Mouse (Mus musculus): ENCODE results near the gene Acbd6.

Gene Acbd6

DNA sequence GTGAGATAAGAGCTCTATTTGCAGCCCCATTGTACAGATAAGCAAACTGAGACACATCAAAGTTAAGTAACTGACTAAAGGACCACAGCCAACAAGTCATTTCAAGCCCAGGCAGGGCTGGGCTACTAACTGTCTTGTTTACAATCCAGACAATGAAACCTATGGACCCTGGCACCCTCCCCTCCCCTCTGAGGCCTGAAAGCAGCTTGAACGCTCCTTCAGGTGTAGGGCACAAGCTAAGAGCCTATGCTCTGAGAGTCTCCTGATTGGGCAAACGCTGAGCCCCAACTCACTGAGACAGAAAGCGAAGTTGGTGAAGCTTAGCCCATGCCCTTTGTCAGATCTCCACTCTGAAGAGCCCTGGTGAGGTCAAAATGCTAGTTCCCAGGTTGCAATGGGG is 166.4 kb downstream of the Acbd6 start:
- DNase-seq (ENCODE audit: low spot score in 2 of 2): no peak

DNA sequence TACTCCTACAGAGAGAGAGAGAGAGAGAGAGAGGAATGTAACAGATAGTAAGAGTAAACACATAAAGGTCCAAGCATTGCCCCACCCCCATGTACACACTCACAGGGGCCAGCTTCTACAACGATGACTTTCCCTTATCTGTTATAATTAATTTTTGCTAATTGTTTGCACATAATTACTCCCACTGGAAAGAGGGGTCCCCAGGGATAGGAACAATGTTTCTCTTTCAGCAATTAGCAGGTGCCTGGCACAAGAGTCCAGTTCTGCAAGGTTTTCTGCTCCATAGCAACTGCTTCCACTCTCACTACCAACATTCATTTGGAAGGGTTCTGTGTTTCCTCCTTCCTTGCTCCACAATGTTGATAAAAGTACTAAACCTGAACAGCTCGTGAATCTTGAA is 168.0 kb downstream of the Acbd6 start:
- DNase-seq (ENCODE audit: low spot score in 2 of 2): no peak

- DNase-seq (ENCODE audit: low spot score in 2 of 2): no peak
Observed at GRCm38 (mm10) chr1:155727830-155728229, 169.9 kb downstream of the Acbd6 start.

GRCm38 (mm10) chr1:155729113-155729795 is 171.3 kb downstream of the Acbd6 start:
- no peak for DNase-seq (ENCODE audit: low spot score in 2 of 2)

DNA sequence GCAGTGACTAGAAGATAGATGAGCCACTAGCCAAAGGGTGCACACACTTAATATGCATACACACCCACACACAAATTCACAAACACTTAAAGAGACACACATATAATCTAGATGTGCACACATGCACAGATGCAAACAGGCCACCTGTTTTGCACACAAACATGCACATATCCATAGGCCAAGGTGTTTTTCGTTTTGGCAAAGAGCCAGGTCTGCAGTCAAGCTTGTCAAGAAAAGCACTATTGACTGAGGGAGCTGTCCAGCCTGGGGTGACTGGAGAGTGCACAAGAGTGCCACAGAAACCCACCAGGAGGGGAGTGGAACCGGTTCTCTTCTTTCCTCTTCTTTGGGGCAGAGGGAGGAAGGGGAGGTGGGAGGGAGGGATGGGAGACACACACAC is 173.2 kb downstream of the Acbd6 start:
- no peak for DNase-seq (ENCODE audit: low spot score in 2 of 2)

DNA sequence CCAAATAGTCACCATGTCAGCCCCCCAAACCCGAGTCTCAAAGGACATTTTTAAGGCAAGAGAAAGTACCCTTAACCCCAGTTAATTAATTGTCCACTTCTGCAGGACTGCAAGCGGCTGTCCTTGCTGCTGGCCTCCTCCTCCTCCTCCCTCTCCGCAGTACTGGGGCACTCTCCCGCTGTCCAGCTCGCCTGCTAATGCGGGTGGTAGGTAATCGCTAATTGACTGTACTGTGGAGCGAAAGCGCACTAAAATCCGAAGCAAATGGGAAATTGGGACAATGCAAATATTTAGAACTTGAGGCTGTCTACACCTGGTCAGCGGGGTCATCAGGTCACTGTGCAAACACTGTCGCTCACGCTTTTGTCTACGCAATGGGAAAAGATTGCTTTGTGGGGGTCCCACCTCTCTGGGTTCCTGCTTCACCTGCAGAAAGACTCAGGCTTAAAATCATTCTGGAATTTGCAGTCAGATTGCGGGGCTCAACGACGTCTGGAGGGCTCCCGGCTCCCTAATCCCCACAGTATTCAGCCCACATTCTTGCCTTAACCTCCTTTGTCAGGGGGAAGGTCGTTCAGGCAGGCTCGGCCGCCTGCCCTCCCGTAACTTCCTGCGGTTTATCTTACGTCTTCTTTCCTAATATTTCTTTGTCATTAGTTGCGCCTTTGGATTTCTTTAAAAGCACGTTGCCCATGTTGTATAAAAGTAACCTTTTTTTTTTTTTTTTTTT is 178.3 kb downstream of the Acbd6 start:
- no peak for DNase-seq (ENCODE audit: low spot score in 2 of 2)

GRCm38 (mm10) chr1:155737017-155737808 is 179.3 kb downstream of the Acbd6 start:
- no peak for DNase-seq (ENCODE audit: low spot score in 2 of 2)

DNA sequence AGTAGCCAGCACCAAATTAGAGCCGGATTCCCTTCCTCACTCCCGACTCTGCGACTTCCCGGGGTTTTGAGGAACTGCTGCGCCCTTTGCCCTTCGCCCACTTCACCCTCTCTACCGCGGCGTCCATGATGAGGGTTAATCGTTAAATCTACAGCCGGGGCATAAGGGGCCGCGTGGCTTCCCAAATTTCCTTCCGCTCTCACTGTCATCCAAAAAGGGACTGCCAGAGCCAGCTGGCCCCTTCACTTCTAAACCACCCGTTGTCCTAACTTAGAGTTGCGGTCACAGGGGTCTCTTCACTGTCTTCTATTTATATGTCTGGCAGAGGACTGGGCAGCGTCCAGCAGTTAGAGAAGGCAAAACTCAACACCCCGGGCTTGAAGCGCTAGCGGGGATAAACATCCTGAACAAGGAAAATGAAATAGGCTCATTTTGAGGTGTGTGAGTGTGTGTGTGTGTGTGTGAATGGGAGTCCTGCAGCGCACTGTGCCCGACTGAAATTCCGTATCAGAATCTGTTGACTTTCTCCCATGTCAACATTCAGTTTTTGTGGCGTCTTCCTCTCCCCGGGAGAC is 180.0 kb downstream of the Acbd6 start:
- DNase-seq (ENCODE audit: low spot score in 2 of 2): no peak
